Mouse (Mus musculus) lung, embryonic 16.5 days (tissue): ENCODE results near the gene Chchd4. TPM values are rescaled to one million over a fixed set of nuclear protein-coding genes. Genes with fewer than 3 reads are reported as not detected.

Experiments
- ATAC-seq: fragments of 200-750 bp; cut with Nextera tagmentation; 2 replicates; pipeline ENCODE4 v1.8.0; 2017; ENCODE audit warnings: low read depth, mild to moderate bottlenecking, moderate library complexity
- H3K27ac ChIP-seq: fragments of 300-500 bp; sonication (generic); 2 replicates; pipeline ENCODE4 v1.5.1; 2014; ENCODE audit warnings: mild to moderate bottlenecking, control low read depth, low read length
- H3K27me3 ChIP-seq: fragments of 300-500 bp; sonication (generic); 2 replicates; pipeline ENCODE4 v1.6.1; 2014; ENCODE audit warnings: low read depth, low read length, mixed read lengths; ENCODE audit not compliant: control insufficient read depth, insufficient read depth
- H3K36me3 ChIP-seq: fragments of 300-500 bp; sonication (generic); 2 replicates; pipeline ENCODE4 v1.6.1; 2014; ENCODE audit warnings: low read length; ENCODE audit not compliant: control insufficient read depth, insufficient read depth
- H3K4me1 ChIP-seq: fragments of 300-500 bp; sonication (generic); replicated peaks from 2 replicates; pipeline ENCODE4 v1.6.1; 2014; ENCODE audit warnings: low read length, mixed read lengths; ENCODE audit not compliant: control insufficient read depth, insufficient read depth
- H3K4me2 ChIP-seq: fragments of 300-500 bp; sonication (generic); 2 replicates; pipeline ENCODE4 v1.6.1; 2014; ENCODE audit warnings: low read depth, low read length, control low read depth
- H3K4me3 ChIP-seq: fragments of 300-500 bp; sonication (generic); 2 replicates; pipeline ENCODE4 v1.5.1; 2014; ENCODE audit warnings: mild to moderate bottlenecking, low read length, control low read depth
- H3K9ac ChIP-seq: fragments of 300-500 bp; sonication (generic); 2 replicates; pipeline ENCODE4 v1.6.1; 2014; ENCODE audit warnings: low read length, control low read depth
- H3K9me3 ChIP-seq: fragments of 300-500 bp; sonication (generic); 2 replicates; pipeline ENCODE4 v1.6.1; 2016; ENCODE audit warnings: low read length; ENCODE audit not compliant: control insufficient read depth
- WGBS: fragments of 180-500 bp; shearing (Covaris S2); extraction: QIAGEN DNeasy Blood & Tissue Kit; methylation state at CpG from one replicate; pipeline ENCODE4 v1.1.7; 2014; 5-methylcytosine and 5-hydroxymethylcytosine counted together
- polyA plus RNA-seq: library from polyadenylated mRNA; unstranded; fragments of >200 nt; fragmentation: Nextera tagmentation; extraction: Ambion mirVana; gene quantifications from 2 replicates; pipeline ENCODE4 v1.2.1, GENCODE M21; 2015

Gene Chchd4
- polyA plus RNA-seq, 1 experiment from 2014 or later = 22.2 TPM

DNA sequence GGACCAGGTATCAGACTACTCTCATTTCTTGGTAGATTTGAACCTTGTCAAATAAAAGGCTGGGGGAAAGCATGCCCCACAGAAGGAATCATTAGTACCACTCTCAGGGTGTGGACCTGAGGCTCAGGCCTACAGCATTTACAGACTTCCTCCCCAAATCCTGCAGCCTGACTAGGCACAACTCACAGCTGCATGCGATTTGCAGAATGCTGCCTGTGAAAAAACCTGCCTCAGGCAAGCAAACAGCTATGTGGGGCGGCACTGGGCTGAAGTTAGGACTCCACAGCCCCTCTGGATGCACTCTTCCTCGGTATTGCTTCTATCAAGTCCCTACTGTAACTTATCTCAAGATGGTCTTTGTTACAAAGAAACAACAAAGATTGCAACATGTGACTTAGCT, 34.7 kb upstream of the Chchd4 start:
- Histone ChIP-seq H3K4me3 (no peak overlapping the region), H3K36me3 (peaks cover 29% of the 10 kb centered on the region), H3K9me3 (no peaks in the 10 kb centered on the region), H3K9ac (no peak overlapping the region), H3K27ac (no peak overlapping the region), H3K27me3 (no peaks in the 10 kb centered on the region), H3K4me2 (no peak overlapping the region), H3K4me1 (no peaks in the 10 kb centered on the region)
- no peak for ATAC-seq
- 85% methylated on average over 3 of the region's 3 CpGs for WGBS

GRCm38 (mm10) chr6:91506036-91506435, 32.7 kb upstream of the Chchd4 start:
- Histone ChIP-seq H3K9me3 (no peaks in the 10 kb centered on the region), H3K4me3 (no peak overlapping the region), H3K27me3 (no peaks in the 10 kb centered on the region), H3K9ac (no peak overlapping the region), H3K36me3 (peaks cover 30% of the 10 kb centered on the region), H3K4me1 (no peaks in the 10 kb centered on the region), H3K27ac (no peak overlapping the region), H3K4me2 (no peak overlapping the region)
- no peak for ATAC-seq
- WGBS = 86% methylated on average over 5 of the region's 5 CpGs

GRCm38 (mm10) chr6:91503302-91503701, 30.0 kb upstream of the Chchd4 start:
- no peak for ATAC-seq
- Histone ChIP-seq H3K27me3 (no peaks in the 10 kb centered on the region), H3K4me3 (no peak overlapping the region), H3K4me1 (no peaks in the 10 kb centered on the region), H3K9ac (no peak overlapping the region), H3K36me3 (peaks cover 56% of the 10 kb centered on the region), H3K27ac (no peak overlapping the region), H3K9me3 (no peaks in the 10 kb centered on the region), H3K4me2 (no peak overlapping the region)
- WGBS = 83% methylated on average over 1 of the region's 1 CpGs

DNA sequence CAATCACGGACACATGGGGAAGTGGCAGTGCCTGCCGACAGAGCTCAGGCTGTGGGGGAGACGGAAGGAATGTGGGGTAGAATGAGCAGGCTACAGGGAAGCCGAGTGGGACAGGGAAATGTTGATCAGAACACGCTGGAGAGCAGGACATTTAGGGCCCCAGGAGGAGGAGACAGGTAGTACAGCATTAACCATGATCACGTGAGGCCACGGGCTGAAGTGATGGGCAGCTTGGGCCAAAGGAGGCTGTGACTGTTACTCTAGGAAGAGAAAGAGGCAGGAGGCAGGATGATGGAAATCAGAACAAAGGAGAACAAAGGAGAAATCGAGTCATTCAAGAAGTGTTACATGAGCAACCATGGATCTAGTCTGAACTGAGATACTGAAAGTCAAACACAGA, 21.2 kb upstream of the Chchd4 start:
- 81% methylated on average over 8 of the region's 8 CpGs for WGBS
- Histone ChIP-seq H3K4me2 (no peak overlapping the region), H3K4me1 (no peaks in the 10 kb centered on the region), H3K36me3 (peaks cover 29% of the 10 kb centered on the region), H3K27ac (no peak overlapping the region), H3K27me3 (no peaks in the 10 kb centered on the region), H3K4me3 (no peak overlapping the region), H3K9me3 (no peaks in the 10 kb centered on the region), H3K9ac (no peak overlapping the region)
- ATAC-seq = no peak

DNA sequence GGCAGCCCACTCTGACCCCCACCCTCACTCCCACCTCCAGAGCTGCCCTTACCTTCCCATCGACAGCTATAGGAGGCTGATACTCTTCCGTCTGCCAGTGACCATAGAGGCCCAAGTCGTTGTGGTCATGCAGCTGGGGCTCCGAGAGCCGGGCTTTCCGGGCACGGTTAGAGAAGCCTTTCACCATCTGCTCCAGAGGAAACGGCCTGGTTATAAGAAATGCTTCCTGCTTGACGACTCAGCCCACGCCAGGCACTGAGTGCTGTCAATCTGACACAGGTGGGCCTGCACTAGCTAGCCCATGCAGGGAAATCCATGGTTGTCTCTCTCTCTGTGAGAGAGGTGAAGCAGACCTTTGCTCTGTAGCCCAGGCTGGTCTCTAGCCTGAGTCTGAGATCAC, 19.7 kb upstream of the Chchd4 start:
- Histone ChIP-seq H3K9me3 (no peaks in the 10 kb centered on the region), H3K4me2 (no peak overlapping the region), H3K9ac (no peak overlapping the region), H3K27me3 (no peaks in the 10 kb centered on the region), H3K4me3 (no peak overlapping the region), H3K36me3 (peaks cover 16% of the 10 kb centered on the region), H3K4me1 (no peaks in the 10 kb centered on the region), H3K27ac (no peak overlapping the region)
- no peak for ATAC-seq
- 76% methylated on average over 10 of the region's 10 CpGs for WGBS

DNA sequence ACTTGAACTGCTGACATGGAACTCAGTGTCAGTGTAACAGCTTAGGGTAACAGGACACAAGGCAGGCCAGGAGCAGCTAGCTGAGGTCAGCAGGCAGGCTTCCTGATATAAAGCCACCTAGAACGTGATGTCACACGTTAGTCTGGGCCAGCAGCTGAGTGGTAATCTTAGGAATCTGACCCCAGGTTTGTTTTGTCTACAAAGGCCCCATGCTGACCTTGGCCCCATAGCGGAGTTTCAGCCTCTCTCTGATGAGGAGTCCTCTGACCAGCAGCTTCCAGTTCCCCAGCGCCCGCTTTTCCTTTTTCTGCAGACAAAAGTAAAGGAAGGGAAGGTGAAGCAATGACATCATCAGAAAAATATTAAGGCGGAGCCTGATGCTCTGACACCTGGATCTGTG, 17.7 kb upstream of the Chchd4 start:
- H3K4me2 ChIP-seq = no peak overlapping the region
- 51% methylated on average over 6 of the region's 6 CpGs for WGBS
- H3K9ac ChIP-seq = no peak overlapping the region
- H3K4me1 ChIP-seq = no peaks in the 10 kb centered on the region
- H3K36me3 ChIP-seq = peaks cover 24% of the 10 kb centered on the region
- no peaks in the 10 kb centered on the region for H3K9me3 ChIP-seq
- ATAC-seq = no peak
- H3K27me3 ChIP-seq = no peaks in the 10 kb centered on the region
- no peak overlapping the region for H3K27ac ChIP-seq
- H3K4me3 ChIP-seq = no peak overlapping the region

DNA sequence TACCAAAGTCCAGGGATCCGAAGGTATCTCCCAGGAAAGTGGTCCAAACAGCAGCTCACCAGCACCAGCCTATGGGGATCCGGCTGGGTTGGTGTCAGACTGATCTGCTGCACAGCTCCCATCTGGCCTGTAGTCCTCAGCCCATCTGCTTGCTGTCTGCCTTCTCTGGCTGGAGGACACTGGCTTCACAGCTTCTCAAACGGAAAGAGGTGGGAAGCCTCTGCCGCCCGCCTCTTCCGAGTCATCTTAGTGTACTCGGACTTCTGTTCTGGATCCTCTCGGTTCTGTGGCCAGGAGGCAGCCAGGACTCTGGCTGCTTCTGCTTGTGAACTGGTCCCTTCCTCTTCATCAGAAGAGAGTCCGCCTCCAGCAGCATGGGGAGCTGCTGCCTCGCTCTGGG, 16.5 kb upstream of the Chchd4 start:
- no peak overlapping the region for H3K4me2 ChIP-seq
- 77% methylated on average over 10 of the region's 10 CpGs for WGBS
- H3K36me3 ChIP-seq = peaks cover 34% of the 10 kb centered on the region
- H3K27me3 ChIP-seq = no peaks in the 10 kb centered on the region
- no peak overlapping the region for H3K9ac ChIP-seq
- ATAC-seq = no peak
- H3K9me3 ChIP-seq = no peaks in the 10 kb centered on the region
- H3K4me3 ChIP-seq = no peak overlapping the region
- no peak overlapping the region for H3K27ac ChIP-seq
- no peaks in the 10 kb centered on the region for H3K4me1 ChIP-seq

DNA sequence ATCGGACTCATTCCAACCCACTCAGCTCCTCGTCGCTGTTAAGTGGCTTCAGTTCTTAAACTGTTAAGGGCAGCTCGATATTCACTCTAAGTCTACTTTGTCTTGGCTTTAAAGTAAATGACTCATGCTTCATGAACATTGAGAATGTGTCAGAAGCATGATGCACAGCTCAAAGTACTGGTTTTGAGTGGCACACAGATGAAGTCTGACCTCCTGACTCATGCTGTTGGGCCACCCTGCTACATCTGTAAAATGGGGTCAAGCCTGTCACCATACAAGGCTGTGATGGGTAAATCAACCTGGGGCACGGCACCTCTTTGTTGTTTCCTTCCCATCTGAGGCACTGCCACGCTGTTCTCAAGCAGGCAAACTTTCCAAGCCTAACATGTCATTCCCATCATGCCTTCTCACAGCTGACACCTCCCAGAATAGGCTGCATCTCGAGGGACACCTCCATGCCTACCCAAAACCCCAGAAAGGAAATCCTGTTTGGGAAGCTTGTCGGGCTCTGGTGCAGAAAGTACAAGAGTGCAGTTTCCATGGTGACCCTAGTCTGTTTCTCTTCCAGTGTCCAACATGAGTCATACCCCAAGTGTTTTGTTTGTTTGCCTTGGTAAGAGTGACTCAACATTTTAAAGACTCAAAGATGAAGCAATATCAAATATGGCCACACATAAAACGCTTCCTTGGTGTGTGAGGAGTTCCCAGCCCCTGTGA, 15.3 kb upstream of the Chchd4 start:
- no peaks in the 10 kb centered on the region for H3K4me1 ChIP-seq
- no peak overlapping the region for H3K27ac ChIP-seq
- H3K9me3 ChIP-seq = no peaks in the 10 kb centered on the region
- ATAC-seq = peak; percentile 57; the same call in 1 of the 2 replicates
- 64% methylated on average over 9 of the region's 9 CpGs for WGBS
- no peak overlapping the region for H3K9ac ChIP-seq
- H3K4me3 ChIP-seq = no peak overlapping the region
- peaks cover 38% of the 10 kb centered on the region for H3K36me3 ChIP-seq
- no peak overlapping the region for H3K4me2 ChIP-seq
- no peaks in the 10 kb centered on the region for H3K27me3 ChIP-seq

GRCm38 (mm10) chr6:91486736-91487453, 13.5 kb upstream of the Chchd4 start:
- no peaks in the 10 kb centered on the region for H3K9me3 ChIP-seq
- H3K9ac ChIP-seq = no peak overlapping the region
- 89% methylated on average over 15 of the region's 15 CpGs for WGBS
- H3K4me2 ChIP-seq = no peak overlapping the region
- H3K4me1 ChIP-seq = no peaks in the 10 kb centered on the region
- no peak for ATAC-seq
- H3K4me3 ChIP-seq = no peak overlapping the region
- no peaks in the 10 kb centered on the region for H3K27me3 ChIP-seq
- no peak overlapping the region for H3K27ac ChIP-seq
- H3K36me3 ChIP-seq = peaks cover 47% of the 10 kb centered on the region
